Mouse (Mus musculus): Measurements from ENCODE around the gene Uts2r.

Uts2r gene

DNA sequence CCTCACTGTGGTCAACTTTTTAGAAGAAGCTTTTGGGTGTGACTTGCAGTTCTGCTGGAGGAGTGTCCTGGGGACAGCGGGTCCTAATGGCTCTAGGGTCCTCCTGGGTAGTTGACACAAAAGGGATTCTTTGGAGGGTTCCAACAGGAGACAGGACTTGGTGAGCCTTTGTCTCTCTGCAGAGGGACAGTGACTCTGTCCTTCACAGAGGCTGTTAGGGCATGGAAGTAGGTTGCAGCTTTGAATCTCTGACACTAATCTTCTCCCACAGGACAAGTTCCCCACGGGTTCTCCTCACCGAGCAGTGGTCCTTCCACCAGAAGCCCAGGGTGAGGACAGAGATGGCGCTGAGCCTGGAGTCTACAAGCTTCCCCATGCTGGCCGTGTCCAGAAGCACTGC is at the start of gene Uts2r:
TSS of gene Uts2r (plus strand) at position 301 of the 400 bp plus-strand sequence.
- DNase-seq: no peak

GRCm38 (mm10) chr11:121111051-121111450 is 49.0 kb upstream of the Uts2r start:
- no peak for DNase-seq

- no peak for DNase-seq
Measured at GRCm38 (mm10) chr11:121111601-121112000, 48.5 kb upstream of the Uts2r start.

DNA sequence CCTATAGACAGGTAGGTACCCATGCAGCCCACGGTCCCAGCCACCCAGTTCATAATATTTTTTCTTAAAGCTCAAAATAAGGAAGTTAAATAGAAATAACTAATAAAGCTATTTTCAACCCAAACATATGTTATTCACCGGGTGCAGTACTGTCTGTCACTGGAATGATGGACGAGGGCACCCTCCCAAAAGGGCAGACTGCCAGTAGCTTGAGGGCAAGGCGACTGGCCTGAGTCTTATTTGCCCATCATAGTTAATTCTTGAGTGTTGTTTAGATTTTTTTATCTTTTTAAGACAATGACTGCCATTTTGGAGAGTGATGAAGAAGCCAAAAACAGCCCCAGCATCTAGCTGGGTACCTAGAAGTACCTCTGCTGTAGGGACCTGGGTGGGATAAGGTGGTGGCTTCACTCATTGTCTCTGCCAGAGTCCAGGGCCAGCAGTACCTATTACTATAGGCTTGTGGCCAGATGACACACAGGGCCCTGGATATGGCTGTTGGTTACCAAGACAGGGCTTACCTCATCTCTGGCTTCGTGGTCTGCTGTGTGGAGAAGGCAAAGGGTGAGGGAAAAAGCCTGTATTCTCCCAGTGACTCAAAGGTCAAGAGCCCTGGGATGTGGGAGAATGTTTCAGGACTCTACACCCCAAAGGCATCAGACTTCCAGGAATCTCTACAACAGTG is 47.8 kb upstream of the Uts2r start:
- DNase-seq: no peak

DNA sequence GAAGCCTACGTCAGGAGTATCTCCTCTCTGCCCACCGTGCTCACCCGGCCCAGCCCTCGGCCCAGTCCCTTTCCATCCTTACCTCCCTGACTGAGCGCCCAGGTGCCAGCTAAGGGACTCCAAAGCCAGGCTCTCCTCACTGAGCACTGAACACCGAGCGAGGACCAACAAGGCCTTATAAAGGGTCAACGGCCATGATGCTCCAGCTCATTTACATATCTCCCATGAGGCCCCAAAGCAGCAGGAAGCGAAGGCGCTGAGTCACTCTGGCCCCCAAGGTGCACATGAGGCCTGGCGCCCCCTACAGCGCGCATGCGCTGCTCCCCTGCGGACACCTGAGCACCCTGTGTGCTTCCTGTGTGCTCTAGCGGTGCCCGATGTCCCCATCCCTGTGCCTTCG is 42.0 kb upstream of the Uts2r start:
- DNase-seq: no peak

- no peak for DNase-seq
Measured at GRCm38 (mm10) chr11:121118577-121118976, 41.5 kb upstream of the Uts2r start, which contains the start of gene Tex19.2. Gene Tex19.2, minus strand, starts transcription at chr11:121118677.

- no peak for DNase-seq
Measured at GRCm38 (mm10) chr11:121121151-121121550, 38.9 kb upstream of the Uts2r start.

DNA sequence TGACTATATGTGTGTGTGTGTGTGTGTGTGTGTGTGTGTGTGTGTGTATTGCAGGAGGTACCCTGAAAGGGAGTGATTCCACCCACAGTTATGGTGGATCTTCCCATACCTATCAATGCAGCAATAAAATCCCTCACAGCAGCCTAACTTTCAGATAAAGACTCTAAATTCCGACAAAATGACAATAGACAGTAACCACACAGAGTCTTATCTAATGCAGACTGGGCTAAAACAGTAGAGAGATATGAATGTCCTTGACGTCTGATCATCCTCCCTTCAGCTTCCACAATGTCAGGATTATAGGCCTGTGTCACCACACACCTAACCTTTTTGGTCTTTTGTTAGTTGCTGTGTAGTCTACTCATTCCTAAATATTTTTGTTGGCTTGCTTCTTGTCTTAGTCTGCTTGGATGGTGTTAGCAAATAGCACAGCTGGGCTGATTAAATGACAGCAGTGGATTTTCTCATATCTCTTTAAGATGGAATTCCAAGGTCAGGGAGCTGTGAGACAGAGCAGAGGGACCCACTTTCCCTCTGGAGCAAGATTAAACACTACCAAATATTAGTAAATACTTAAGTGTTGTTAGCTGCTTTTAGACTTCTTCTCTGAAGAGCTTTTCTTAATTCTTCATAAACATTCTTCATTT is 37.9 kb upstream of the Uts2r start:
- no peak for DNase-seq

DNA sequence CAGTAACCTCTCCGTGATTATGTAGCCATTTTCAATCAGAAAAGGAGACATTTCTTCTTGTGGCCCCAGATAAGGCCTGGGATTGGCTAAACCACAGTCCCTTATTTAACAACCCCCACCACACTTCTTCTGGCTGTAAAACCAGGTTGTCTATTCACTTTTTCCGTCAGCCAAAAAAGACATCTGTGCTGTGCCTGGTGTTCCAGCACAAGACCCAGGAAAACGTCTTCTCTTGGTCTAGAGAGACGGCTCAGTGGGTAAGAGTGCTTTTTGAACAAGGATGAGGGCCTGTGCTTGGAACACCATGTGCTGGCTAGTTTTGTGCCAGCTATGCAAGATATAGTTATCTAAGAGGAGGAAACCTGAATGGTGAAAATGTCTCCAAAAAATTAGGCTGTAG is 36.6 kb upstream of the Uts2r start:
- no peak for DNase-seq

- DNase-seq: no peak
Measured at GRCm38 (mm10) chr11:121125522-121126172, 34.4 kb upstream of the Uts2r start.

- DNase-seq: no peak
Measured at GRCm38 (mm10) chr11:121126395-121126794, 33.7 kb upstream of the Uts2r start.

- no peak for DNase-seq
Measured at GRCm38 (mm10) chr11:121127441-121127840, 32.6 kb upstream of the Uts2r start.

- DNase-seq: no peak
Measured at GRCm38 (mm10) chr11:121129616-121130015, 30.5 kb upstream of the Uts2r start.

DNA sequence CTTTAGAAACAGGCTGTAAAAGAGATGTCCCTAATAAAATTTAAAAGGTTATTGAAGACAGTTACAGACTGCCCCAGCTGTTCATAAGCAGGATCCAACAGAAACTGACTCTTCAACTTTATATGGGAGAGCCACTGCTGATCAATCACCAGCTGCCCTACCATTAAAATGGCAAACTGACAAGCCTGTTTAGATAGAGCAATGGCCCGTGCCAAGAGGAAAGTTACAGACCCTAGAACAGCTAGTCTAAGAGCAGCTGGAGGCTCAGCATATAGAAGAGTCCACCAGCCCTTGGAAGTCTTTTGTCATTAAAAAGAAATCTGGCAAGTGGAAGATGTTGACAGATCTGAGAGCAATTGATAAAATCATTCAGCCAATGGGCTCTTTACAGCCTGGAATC is 25.5 kb upstream of the Uts2r start:
- no peak for DNase-seq

- DNase-seq: no peak
Measured at GRCm38 (mm10) chr11:121137682-121138081, 22.4 kb upstream of the Uts2r start.

- no peak for DNase-seq
Measured at GRCm38 (mm10) chr11:121138732-121139131, 21.3 kb upstream of the Uts2r start.

- no peak for DNase-seq
Measured at GRCm38 (mm10) chr11:121143325-121144015, 16.6 kb upstream of the Uts2r start.

DNA sequence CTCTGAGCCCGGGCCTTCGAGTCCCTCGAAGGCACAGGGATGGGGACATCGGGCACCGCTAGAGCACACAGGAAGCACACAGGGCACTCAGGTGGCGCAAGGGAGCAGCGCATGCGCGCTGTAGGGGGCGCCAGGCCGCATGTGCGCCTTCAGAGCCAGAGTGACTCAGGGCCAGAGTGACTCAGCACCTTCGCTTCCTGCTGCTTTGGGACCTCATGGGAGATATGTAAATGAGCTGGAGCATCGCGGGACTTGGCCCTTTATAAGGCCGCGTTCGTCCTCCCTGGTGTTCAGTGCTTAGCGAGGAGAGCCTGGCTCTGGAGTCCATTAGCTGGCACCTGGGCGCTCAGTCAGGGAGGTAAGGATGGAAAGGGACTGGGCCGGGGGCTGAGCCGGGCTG is 14.2 kb upstream of the Uts2r start, which contains the start of gene Tex19.1:
TSS of gene Tex19.1 (plus strand) at position 279 of the 400 bp plus-strand sequence.
- DNase-seq: no peak

GRCm38 (mm10) chr11:121148193-121148592 is 11.9 kb upstream of the Uts2r start:
- DNase-seq: no peak

DNA sequence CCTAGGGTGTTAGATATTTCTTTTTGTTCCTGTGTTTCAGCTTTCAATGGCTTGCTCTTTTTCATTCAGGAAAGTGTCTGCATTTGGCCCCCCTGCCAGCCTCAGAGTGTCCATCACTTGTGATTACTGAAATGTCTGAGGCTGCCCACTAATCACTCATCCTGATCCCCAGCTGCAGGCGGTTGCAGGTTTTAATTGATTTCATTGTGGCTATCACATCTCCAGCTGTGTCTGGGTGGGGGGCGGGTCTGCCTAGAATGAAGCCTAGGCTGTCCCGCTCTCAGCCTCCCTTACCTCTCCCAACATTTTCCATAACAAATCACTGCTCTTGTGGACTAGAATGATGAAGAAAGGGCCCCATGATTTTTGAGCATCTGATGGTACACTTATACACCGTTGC is 5.9 kb upstream of the Uts2r start:
- no peak for DNase-seq

- DNase-seq: no peak
Measured at GRCm38 (mm10) chr11:121156411-121156891, 3.6 kb upstream of the Uts2r start.

DNA sequence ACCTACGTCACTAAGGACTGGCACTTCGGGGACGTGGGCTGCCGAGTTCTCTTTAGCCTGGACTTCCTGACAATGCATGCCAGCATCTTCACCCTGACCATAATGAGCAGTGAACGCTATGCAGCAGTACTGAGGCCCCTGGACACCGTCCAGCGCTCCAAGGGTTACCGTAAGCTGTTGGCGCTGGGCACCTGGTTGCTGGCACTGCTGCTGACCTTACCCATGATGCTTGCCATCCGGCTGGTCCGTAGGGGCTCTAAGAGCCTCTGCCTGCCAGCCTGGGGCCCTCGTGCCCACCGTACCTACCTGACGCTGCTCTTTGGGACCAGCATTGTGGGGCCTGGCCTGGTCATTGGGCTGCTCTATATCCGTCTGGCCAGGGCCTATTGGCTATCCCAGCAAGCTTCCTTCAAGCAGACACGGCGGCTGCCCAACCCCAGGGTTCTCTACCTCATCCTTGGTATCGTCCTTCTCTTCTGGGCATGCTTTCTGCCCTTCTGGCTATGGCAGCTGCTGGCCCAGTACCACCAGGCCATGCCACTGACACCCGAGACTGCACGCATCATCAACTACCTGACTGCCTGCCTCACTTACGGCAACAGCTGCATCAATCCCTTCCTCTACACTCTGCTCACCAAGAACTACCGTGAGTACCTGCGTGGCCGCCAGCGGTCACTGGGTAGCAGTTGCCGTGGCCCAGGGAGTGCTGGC is 720 bp downstream of the Uts2r start:
- DNase-seq: no peak

GRCm38 (mm10) chr11:121163751-121164150 is 3.7 kb downstream of the Uts2r start:
- no peak for DNase-seq

All from spleen, adult 18-20 months (tissue).